Mouse (Mus musculus): ENCODE results near the gene Syngr4. TPM values are rescaled to one million over a fixed set of nuclear protein-coding genes. Genes with fewer than 3 reads are reported as not detected.

The Syngr4 gene
- polyA plus RNA-seq, 1 experiment: 0.28 TPM

- no peaks in the 10 kb centered on the region for H3K4me1 ChIP-seq (ENCODE audit: control insufficient read depth, insufficient read depth, insufficient read length)
- TF ChIP-seq POLR2A (IDR thresholded peaks at IDR 0.05; ENCODE audit: low read depth, low read length) (no peak), CTCF (IDR thresholded peaks at IDR 0.05; ENCODE audit: extremely low read depth, insufficient read depth, insufficient read length, insufficient replicate concordance) (no peak)
- DNase-seq (ENCODE audit: low read depth in 1 of 2, low spot score in 2 of 2): no peak
- no peaks in the 10 kb centered on the region for H3K36me3 ChIP-seq (ENCODE audit: control insufficient read depth, insufficient read depth, low read length)
- no peak overlapping the region for H3K4me3 ChIP-seq (ENCODE audit: extremely low read depth, insufficient read depth, insufficient read length)
- no peak overlapping the region for H3K27ac ChIP-seq (ENCODE audit: insufficient read depth, low read length)
- WGBS: 93% methylated on average over 12 of the region's 12 CpGs
- H3K27me3 ChIP-seq (ENCODE audit: control insufficient read depth, insufficient read depth, low read length): peaks cover 7% of the 10 kb centered on the region; the same call in 1 of the 2 replicates
Measured at GRCm38 (mm10) chr7:45853089-45853488, 43.4 kb downstream of the Syngr4 start.

- H3K27me3 ChIP-seq (ENCODE audit: control insufficient read depth, insufficient read depth, low read length): no peaks in the 10 kb centered on the region
- TF ChIP-seq CTCF (IDR thresholded peaks at IDR 0.05; ENCODE audit: extremely low read depth, insufficient read depth, insufficient read length, insufficient replicate concordance): no peak
- TF ChIP-seq POLR2A (IDR thresholded peaks at IDR 0.05; ENCODE audit: low read depth, low read length): no peak
- 79% methylated on average over 3 of the region's 3 CpGs for WGBS
Measured at GRCm38 (mm10) chr7:45850661-45851060, 45.9 kb downstream of the Syngr4 start.

DNA sequence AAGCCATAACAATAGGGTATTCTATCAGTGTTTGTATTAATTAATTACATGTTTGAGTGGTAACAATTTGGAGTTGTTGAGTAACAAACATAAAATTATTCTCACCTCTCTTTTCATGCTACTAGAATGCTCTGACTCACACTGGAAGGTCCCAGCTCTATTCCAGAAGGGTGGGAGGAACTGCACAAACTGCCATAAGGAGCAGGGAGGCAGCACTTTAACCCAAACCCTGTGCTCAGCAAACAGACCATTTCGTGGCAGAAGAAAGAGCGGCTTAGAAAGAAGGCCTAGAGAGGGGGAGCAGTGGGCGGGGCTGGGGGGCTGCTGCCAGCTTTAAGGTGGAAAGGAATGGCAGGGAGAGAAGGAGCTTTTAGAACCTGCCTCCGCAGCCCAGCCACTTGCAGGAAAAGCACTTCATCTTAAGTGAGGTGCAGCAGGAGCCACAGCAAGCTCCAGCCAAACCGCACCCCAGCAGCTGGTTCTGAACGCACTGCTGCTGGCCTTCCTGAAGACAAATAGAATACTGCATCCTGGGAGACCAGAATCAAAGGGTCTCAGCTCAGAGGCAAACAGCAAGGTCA, 48.0 kb downstream of the Syngr4 start:
- H3K4me1 ChIP-seq (ENCODE audit: control insufficient read depth, insufficient read depth, insufficient read length): no peaks in the 10 kb centered on the region
- no peak overlapping the region for H3K27ac ChIP-seq (ENCODE audit: insufficient read depth, low read length)
- no peak for DNase-seq (ENCODE audit: low read depth in 1 of 2, low spot score in 2 of 2)
- WGBS: 44% methylated on average over 6 of the region's 6 CpGs
- H3K36me3 ChIP-seq (ENCODE audit: control insufficient read depth, insufficient read depth, low read length): no peaks in the 10 kb centered on the region
- no peaks in the 10 kb centered on the region for H3K27me3 ChIP-seq (ENCODE audit: control insufficient read depth, insufficient read depth, low read length)
- H3K4me3 ChIP-seq (ENCODE audit: extremely low read depth, insufficient read depth, insufficient read length): no peak overlapping the region
- no peak for TF ChIP-seq CTCF (IDR thresholded peaks at IDR 0.05; ENCODE audit: extremely low read depth, insufficient read depth, insufficient read length, insufficient replicate concordance)
- TF ChIP-seq POLR2A (IDR thresholded peaks at IDR 0.05; ENCODE audit: low read depth, low read length): no peak

More at GRCm38 (mm10) chr7:45850661-45851060, 45.9 kb downstream of the Syngr4 start:
- no peak for DNase-seq (ENCODE audit: low read depth in 1 of 2, low spot score in 2 of 2)
- no peak overlapping the region for H3K4me3 ChIP-seq (ENCODE audit: extremely low read depth, insufficient read depth, insufficient read length)
- H3K4me1 ChIP-seq (ENCODE audit: control insufficient read depth, insufficient read depth, insufficient read length): no peaks in the 10 kb centered on the region
- no peaks in the 10 kb centered on the region for H3K36me3 ChIP-seq (ENCODE audit: control insufficient read depth, insufficient read depth, low read length)
- no peak overlapping the region for H3K27ac ChIP-seq (ENCODE audit: insufficient read depth, low read length)

DNA sequence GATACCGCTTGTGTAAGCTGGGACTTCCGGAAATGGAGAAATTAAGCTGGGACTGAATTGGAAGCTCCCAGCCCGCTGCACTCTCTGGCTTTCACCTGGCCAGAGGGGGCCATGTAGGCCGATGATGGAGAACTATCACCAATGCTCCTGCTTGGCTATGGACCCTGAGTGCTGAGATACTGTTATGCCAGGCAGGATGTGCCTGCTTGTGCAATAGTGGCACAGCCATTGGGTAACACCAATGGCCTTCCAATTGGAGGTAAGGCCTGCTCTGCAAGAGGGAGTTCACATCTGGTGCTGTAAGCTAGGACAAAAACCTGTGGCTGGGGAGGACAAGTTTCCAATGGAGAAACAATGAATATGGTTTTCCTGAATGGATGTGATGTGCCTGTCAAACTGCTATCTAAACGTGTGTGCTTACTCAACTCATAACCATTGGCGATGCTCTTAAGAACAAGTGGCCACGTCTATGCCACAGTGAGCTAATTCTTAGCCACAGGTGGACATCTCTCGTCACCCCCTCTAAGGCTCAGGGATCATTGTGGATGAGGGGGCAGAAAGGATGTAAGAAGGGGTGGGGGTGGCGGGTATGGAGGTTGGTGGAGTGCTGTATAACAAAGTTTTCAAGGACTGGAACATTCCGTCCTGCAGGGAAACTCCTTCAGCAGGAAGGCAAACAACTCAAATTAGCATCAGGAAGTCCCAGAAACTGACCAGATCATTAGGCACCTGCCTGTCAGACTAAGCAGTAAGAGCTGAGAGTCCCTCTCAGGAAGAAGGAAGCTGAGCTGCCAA, 53.4 kb downstream of the Syngr4 start:
- H3K4me3 ChIP-seq (ENCODE audit: extremely low read depth, insufficient read depth, insufficient read length): no peak overlapping the region
- no peak overlapping the region for H3K27ac ChIP-seq (ENCODE audit: insufficient read depth, low read length)
- WGBS: 86% methylated on average over 10 of the region's 10 CpGs
- no peaks in the 10 kb centered on the region for H3K36me3 ChIP-seq (ENCODE audit: control insufficient read depth, insufficient read depth, low read length)
- H3K27me3 ChIP-seq (ENCODE audit: control insufficient read depth, insufficient read depth, low read length): no peaks in the 10 kb centered on the region
- H3K4me1 ChIP-seq (ENCODE audit: control insufficient read depth, insufficient read depth, insufficient read length): no peaks in the 10 kb centered on the region
- TF ChIP-seq CTCF (IDR thresholded peaks at IDR 0.05; ENCODE audit: extremely low read depth, insufficient read depth, insufficient read length, insufficient replicate concordance) (no peak), POLR2A (IDR thresholded peaks at IDR 0.05; ENCODE audit: low read depth, low read length) (no peak)
- no peak for DNase-seq (ENCODE audit: low read depth in 1 of 2, low spot score in 2 of 2)

Other genes with a start within 250 kb of the Syngr4 start
- 0.04 TPM in 1 of 2 replicates, not detected in the other for gene Fut2, start 230.3 kb downstream of the Syngr4 start, polyA plus RNA-seq (2012; rRNA removed)
- 2.2 and 5.1 TPM in 2 replicates for gene Ntn5, start 212.7 kb downstream of the Syngr4 start, polyA plus RNA-seq (2012; rRNA removed)
- 0.68 and 1.5 TPM in 2 replicates for gene Sec1, start 202.3 kb downstream of the Syngr4 start, polyA plus RNA-seq (2012; rRNA removed)
- gene Car11, start 196.9 kb downstream of the Syngr4 start, polyA plus RNA-seq (2012; rRNA removed): 2.4 and 4.6 TPM in 2 replicates
- gene Dbp, start 191.6 kb downstream of the Syngr4 start, polyA plus RNA-seq (2012; rRNA removed): 20.0 and 30.1 TPM in 2 replicates
- 1,792 and 2,504 TPM in 2 replicates for gene Rpl18, start 181.3 kb downstream of the Syngr4 start, polyA plus RNA-seq (2012; rRNA removed)
- 41.0 and 56.3 TPM in 2 replicates for gene Sphk2, start 178.7 kb downstream of the Syngr4 start, polyA plus RNA-seq (2012; rRNA removed)
- gene Fam83e, start 175.5 kb downstream of the Syngr4 start, polyA plus RNA-seq (2012; rRNA removed): 0.09 and 0.26 TPM in 2 replicates
- gene Spaca4, start 170.9 kb downstream of the Syngr4 start, polyA plus RNA-seq (2012; rRNA removed): not detected in 2 replicates
- 3.6 and 3.7 TPM in 2 replicates for gene Lmtk3, start 113.0 kb downstream of the Syngr4 start, polyA plus RNA-seq (2012; rRNA removed)
- 0.49 and 0.76 TPM in 2 replicates for gene Sult2b1, start 112.0 kb downstream of the Syngr4 start, polyA plus RNA-seq (2012; rRNA removed)
- 21.6 and 21.7 TPM in 2 replicates for gene Cyth2, start 82.1 kb downstream of the Syngr4 start, polyA plus RNA-seq (2012; rRNA removed)
- 0.26 TPM in 1 of 2 replicates, not detected in the other for gene Kcnj14, start 71.9 kb downstream of the Syngr4 start, polyA plus RNA-seq (2012; rRNA removed)
- gene Grwd1, start 65.8 kb downstream of the Syngr4 start, polyA plus RNA-seq (2012; rRNA removed): 15.2 and 17.1 TPM in 2 replicates
- gene Kdelr1, start 23.9 kb downstream of the Syngr4 start, polyA plus RNA-seq (2012; rRNA removed): 78.7 and 92.6 TPM in 2 replicates
- gene Grin2d, start 18.3 kb downstream of the Syngr4 start, polyA plus RNA-seq (2012; rRNA removed): 0.68 and 1.2 TPM in 2 replicates
- gene Tmem143, start 227 bp upstream of the Syngr4 start, polyA plus RNA-seq (2012; rRNA removed): 16.6 and 24.5 TPM in 2 replicates
- 245 and 301 TPM in 2 replicates for gene Emp3, start 24.7 kb upstream of the Syngr4 start, polyA plus RNA-seq (2012; rRNA removed)
- 1.7 TPM in 2 replicates for gene Ccdc114, start 27.4 kb upstream of the Syngr4 start, polyA plus RNA-seq (2012; rRNA removed)
- 0.05 and 0.08 TPM in 2 replicates for gene Abcc6, start 133.6 kb upstream of the Syngr4 start, polyA plus RNA-seq (2012; rRNA removed)
- 21.1 and 22.5 TPM in 2 replicates for gene Nomo1, start 137.0 kb upstream of the Syngr4 start, polyA plus RNA-seq (2012; rRNA removed)
- gene Kcnj11, start 204.1 kb upstream of the Syngr4 start, polyA plus RNA-seq (2012; rRNA removed): not detected in 2 replicates

All from spleen, adult 2 months (tissue).